Mouse (Mus musculus) layer of hippocampus, adult 9-10 months (tissue): ENCODE data around the gene Sox4.

Source experiments
- DNase-seq: peaks from one replicate; pipeline ENCODE4 v3.0.0; 2022; ENCODE audit warnings: low spot score

Gene Sox4

DNA sequence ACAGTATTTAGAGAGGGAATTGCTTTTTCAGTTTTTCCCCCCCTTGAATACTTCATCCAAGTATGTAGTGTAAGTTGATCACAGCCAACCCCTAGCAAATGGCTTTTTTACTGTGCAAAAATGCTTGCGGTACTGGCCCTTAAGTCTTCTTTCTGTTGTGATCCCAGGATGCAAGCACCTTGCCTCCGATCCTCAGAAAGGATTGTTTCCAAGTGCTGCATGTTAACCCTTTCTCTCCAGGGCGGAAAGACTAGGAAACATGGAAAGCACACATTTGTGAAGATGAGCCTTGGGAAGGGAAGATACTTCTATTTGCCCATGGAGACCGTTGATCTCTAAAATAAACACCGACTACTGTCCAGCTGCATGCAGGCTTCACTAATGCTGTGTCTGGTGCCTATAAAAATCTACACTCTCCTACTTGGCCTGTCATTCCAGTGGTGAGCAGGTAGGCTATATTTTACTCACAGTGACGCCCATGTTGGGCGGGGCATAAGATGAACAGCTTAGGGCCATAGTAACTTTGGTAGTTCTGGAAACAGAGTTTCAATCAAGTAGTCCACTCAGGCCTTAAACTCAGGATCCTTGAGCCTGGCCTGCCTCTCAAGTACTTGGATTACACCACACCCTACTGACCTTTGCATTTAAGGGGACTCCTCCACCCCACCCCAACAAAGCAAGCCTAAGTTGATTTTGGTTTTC, 5.6 kb downstream of the Sox4 start:
- DNase-seq, result no peak

DNA sequence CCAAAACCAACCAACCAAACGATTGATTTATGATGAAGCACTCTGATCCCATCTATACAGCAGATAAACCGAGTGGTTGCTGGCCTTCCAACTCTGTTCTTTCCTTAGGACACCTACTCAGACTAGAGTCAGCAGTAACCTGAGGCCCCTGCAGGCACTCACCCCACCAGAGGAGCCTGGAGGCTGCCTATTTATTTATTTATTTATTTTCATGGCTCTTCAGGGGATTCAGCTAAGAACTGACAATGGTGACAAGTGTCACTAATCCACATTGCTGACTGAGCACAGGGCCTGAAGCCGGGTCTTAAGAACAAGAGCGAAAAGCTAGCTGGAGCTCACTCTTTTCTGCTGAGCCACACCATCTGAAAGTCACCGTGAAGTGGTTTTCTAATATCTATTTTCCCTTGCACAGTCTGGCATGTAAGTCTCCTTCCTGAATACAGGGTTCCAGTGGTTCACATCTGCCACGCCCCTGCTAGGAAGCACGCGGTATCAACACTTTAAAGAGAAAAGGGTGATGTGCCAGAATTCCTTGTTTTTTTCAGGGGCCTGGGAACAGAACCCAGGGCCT, 6.9 kb downstream of the Sox4 start:
- no peak for DNase-seq

DNA sequence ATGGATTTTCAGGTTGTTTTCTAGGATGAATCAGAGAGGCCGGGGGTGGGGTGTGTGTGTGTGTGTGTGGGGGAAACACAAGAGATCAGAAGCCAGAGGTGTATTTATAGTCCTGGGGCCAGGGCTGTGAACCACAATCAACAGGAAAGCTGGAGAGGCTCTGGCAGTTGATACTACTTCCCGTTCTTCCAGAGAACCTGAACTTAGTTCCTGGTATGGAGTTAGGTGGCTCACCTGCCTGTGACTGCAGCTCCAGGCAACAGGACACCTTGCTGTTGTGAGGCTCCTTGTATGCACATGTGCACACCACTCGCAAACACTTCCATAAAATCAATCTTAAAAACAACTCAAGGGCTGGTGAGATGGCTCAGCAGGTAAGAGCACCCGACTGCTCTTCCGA, 7.8 kb downstream of the Sox4 start:
- no peak for DNase-seq

DNA sequence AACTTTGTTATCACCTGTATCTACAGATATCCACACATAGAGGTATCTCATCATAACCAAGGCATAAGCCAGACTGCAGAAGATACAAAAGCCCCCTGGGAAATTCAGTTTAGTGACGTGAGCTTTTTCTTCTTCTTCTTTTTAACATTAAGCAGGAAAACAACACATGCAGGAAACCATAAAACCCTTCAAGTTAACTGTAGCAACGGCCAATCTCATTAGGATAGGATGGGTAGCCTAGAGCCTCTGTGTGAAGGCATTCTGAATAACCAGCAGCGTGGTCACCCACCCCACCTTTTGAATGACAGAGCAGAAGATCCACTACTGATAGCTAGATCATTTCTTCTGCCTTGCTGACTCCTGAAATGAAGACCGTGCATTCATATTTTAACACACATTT, 10.6 kb downstream of the Sox4 start:
- DNase-seq, result no peak

DNA sequence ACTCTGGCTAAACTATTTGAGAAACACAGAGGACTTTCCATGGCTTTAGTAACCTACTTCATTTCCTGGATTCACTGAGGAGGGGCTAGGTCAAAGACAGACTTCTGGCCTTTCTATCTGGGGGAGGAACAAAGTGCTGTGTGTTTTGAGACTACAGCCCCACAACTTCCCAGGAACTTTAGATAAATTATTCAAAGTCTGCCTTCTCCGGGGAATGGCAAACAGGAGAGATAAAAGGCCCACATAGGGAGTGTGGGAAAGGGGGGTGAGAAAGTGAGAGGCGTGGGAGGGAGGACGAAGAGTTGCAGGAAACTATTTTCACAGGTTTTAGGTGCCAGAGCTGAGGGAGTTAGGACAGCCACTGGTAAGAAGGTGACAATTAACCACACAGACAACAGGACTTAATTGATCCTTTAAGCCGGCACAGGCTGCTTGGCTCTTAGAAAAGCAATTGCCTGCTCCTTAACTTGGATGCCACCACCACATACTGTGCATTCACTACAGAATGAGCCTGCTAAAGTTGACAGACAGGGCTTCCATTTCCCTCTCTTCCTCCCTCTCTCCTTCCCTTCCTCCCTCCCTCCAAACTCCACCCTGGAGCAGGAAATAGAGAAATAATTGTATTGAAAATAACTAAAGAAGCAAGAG, 11.4 kb downstream of the Sox4 start:
- no peak for DNase-seq

DNA sequence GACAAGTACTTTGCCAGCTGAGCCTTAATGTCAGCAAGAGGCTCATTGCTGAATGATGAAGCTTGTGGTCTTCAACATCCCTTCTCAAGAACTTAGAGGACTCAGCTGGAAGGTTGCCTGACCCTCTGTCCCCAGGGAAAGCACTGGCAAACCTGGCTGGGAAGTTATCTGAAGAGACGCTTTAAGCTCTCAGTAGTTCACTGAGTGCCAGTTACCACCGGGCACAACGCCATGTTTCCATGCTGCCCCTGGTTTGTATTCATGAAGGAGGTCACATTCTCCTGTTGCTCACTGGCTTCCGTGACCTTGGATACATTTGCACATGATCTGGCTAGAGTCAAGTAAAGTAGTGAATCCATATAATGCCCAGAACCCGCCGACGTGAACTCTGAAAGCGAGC, 20.1 kb downstream of the Sox4 start:
- DNase-seq, result no peak

DNA sequence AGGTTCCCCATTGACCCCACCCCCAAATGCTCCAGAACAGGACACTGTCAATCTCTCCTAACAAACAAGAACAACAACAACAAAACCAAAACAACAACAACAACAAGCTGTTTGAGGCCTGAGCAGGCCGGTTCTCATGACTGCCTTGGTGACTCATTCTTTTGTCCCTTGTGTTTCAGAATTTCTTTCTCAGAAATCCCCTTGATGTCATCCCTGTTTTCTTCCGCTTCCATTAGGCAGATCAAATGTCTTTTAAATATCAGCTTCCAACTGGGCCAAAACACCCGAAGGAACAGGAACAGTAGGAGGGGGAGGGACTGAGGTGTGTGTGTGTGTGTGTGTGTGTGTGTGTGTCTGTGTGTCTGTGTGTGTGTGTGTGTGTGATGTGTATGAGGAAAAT, 21.7 kb downstream of the Sox4 start:
- DNase-seq, result no peak

DNA sequence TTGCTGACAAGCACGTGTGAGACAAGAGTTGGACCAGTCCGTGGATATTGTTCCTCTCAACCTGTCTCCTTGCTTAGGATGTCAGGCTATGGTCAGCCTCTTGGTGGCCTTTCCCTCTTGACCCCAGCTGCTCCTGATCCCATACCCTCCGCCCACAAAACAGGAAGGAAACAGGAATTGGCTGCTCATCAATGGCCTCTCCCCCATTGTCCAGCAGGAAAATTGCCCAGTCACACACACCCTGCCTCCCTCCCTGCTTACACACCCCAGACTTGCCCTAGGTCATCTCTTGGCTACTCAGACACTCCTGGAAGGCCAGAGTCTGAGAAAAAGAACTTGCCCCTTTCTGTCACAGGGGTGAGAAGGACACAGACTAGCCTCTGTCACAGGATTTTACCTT, 22.2 kb downstream of the Sox4 start:
- DNase-seq, result no peak

DNA sequence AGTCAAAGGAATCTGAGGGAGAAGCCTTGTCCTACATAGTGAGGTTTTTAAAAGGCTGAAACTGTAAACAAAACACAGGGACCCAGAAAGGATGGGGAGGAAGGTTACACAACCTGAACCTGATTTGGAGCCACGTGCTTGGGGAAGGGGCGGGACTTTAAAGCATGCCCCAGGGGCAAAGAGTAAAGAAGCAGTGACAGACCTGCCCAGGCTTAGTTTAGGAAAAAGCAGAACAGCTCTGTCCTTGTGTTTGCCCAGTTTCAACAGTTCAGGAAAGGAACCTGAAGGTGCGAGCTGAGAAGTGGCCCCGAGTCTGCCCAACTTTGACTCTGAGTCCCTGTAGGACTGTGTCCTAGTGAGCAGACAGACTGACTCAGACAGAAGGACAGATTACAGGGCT, 23.1 kb downstream of the Sox4 start:
- DNase-seq, result no peak

DNA sequence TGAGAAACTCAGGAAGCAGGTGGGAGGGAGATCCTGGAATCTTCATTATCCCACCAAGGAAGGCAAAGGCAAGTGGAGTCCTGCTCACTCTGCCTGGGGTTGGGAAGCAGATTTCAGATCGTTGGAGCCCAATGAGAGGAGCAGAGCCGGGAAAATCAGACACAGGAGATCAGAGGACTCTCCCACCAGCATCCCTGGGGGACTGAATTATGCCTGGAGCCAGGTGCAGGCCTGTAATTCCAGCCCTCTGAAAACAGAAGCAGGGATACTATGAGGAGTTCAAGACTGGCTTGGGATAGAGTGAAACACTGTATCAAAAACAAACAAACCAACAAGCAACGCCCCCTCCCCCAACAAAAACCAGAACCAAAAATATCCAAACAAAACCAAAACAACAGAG, 23.6 kb downstream of the Sox4 start:
- no peak for DNase-seq

DNA sequence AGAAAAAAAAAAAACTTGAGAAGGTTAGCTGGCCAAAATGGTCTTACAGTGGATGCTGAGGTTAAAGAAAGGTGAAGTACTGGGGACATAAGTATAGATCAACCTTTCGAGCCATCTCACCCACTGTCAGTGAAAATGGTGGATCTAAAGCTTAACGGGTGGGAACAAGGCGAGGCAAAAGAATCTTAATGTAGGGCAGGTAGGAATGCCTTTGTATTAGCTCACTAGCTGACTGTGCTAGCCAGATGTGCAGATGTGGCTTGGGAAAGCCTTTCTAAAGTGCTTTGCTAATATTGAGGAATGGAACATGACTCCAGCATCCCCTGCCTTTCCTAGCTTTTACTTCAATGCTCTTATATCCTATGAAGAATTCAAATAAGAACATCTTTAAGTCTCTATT, 30.4 kb downstream of the Sox4 start:
- DNase-seq, result no peak

DNA sequence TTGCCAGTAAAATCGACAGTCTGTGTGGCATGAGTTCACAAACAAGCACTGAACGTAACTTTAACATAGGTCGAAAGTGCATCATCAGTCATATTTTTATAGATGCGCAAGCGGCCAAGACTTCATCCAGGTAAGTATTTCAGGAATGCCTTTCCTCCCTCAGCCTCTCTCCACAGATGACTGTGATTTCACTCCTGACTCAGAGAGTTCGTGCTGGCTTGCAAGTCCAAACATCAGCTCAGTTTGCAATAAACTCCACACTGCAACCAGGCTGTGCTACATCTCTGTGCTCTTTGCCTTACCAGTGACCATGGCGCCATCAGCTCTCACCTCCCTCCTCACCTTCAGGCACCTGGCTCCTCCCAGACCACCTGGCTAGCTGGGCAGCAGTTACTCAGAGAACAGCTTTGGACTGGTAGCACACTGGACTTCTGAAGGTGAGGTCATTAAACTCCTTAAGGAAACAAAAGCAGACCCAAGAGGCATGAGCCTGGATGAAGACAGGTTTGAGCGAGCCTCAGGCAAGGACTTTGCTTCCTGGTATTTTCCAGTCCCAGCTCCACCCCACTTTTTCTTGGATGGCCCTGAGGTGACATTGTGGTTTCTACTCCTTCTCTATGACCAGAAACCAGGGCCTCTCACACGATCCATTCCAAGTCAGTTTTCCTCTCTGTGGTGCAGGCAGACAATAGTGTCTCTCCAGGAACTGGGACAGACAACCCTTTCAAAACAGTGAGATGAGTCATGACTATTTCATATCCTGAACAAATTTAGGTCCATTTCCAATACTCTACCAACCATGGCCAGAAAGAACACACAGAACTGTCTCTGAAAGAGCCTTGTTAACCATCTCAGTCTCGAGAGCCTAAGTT, 35.9 kb downstream of the Sox4 start:
- DNase-seq, result no peak

DNA sequence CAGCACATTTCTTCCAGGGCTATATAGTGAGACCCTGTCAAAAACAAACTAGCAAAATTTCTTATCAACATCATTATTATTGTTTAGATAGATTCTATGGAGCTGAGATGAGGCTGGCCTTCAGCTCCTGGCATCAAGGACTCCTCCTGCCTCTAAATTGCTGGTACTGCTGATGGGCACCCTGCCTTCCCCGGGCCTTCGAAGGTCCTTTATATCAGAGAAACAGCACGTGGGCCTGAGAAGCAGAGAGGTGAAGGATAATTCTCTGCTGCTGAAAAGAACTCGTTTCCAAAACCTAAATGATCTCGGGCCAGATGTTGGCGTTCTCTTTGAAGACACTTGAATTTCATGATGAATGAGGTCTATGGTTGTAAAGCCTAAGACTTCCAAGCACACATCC, 39.9 kb downstream of the Sox4 start:
- DNase-seq, result no peak

DNA sequence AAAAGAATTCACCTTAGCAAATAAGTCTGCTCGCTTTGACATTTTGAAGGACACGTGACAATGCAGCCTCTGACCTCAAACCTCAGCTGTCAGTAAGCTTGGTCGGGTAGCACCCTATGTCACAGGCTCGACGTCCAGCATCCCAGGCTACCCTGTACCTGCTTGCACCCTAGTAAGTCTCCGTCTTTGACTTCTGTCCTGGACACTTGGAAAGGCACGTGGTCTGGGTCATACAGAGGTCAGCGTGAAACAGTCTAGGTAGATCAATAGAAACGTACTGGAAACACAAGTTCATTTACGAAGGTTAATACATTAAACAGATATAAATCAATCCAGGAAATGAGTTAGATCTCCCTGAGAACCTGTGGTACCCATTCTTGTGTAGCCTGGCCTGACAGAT, 46.5 kb downstream of the Sox4 start:
- no peak for DNase-seq
